ENCODE assay signal across 8 mouse cellular contexts in genomic region chr12:27338721-27339170, GRCm38 (mm10). TPM values are rescaled to one million over a fixed set of nuclear protein-coding genes. Genes with fewer than 3 reads are reported as not detected.
DNase-seq lines count a peak whose midpoint lies in the region; ATAC-seq and TF ChIP-seq lines count a peak whose summit lies in the region.

No protein-coding gene starts in this region.

- peak; percentile 15 for DNase-seq in adrenal gland, postnatal 25 days
- no peak for DNase-seq in adrenal gland, adult 2 months
- no peak for DNase-seq in ES-E14 (ENCODE audit: low read depth, low spot score)
- no peak for DNase-seq in spleen, postnatal 10 days (ENCODE audit: low spot score in 2 of 2)

- no peaks in the 10 kb centered on the region for H3K9me3 ChIP-seq in ES-E14 (ENCODE audit: control insufficient read depth, insufficient read depth, low read depth, low read length)
- no peaks in the 10 kb centered on the region for H3K9me3 ChIP-seq in forebrain, embryonic 16.5 days (ENCODE audit: control insufficient read depth, low read length)
- H3K9me3 ChIP-seq in kidney, embryonic 15.5 days (replicated peaks) = no peaks in the 10 kb centered on the region
- no peaks in the 10 kb centered on the region for H3K9me3 ChIP-seq in limb, embryonic 15.5 days
- H3K9me3 ChIP-seq in neural tube, embryonic 14.5 days (ENCODE audit: control insufficient read depth, low read length) = no peaks in the 10 kb centered on the region

- H3K9ac ChIP-seq in ES-E14 (ENCODE audit: insufficient read depth, low read depth, low read length, poor library complexity, severe bottlenecking) = peak overlapping the region; percentile 78
- H3K9ac ChIP-seq in forebrain, embryonic 16.5 days (replicated peaks; ENCODE audit: low read depth, low read length) = peak overlapping the region; percentile 89
- H3K9ac ChIP-seq in kidney, embryonic 15.5 days = peak overlapping the region; percentile 79
- peak overlapping the region; percentile 65 for H3K9ac ChIP-seq in limb, embryonic 15.5 days
- H3K9ac ChIP-seq in neural tube, embryonic 14.5 days (replicated peaks; ENCODE audit: low read depth, low read length) = peak overlapping the region; percentile 97

- H3K27me3 ChIP-seq in forebrain, embryonic 16.5 days (replicated peaks; ENCODE audit: control insufficient read depth, insufficient read depth, low read length) = no peaks in the 10 kb centered on the region
- no peaks in the 10 kb centered on the region for H3K27me3 ChIP-seq in kidney, embryonic 15.5 days
- no peaks in the 10 kb centered on the region for H3K27me3 ChIP-seq in limb, embryonic 15.5 days
- H3K27me3 ChIP-seq in neural tube, embryonic 14.5 days (ENCODE audit: control insufficient read depth, insufficient read depth, low read length) = no peaks in the 10 kb centered on the region

- no peak overlapping the region for H3K27ac ChIP-seq in ES-E14 (ENCODE audit: insufficient read depth, low read depth, low read length, poor library complexity, severe bottlenecking)
- H3K27ac ChIP-seq in forebrain, embryonic 16.5 days (ENCODE audit: low read length) = peak overlapping the region; percentile 98
- H3K27ac ChIP-seq in kidney, embryonic 15.5 days = peak overlapping the region; percentile 86
- peak overlapping the region; percentile 87 for H3K27ac ChIP-seq in limb, embryonic 15.5 days
- peak overlapping the region; percentile 93 for H3K27ac ChIP-seq in neural tube, embryonic 14.5 days (ENCODE audit: low read depth, low read length)

- peak overlapping the region; percentile 96 for H3K4me2 ChIP-seq in forebrain, embryonic 16.5 days (ENCODE audit: low read length)
- H3K4me2 ChIP-seq in kidney, embryonic 15.5 days = peak overlapping the region; percentile 86
- peak overlapping the region; percentile 84 for H3K4me2 ChIP-seq in limb, embryonic 15.5 days
- H3K4me2 ChIP-seq in neural tube, embryonic 14.5 days (ENCODE audit: low read depth, low read length) = peak overlapping the region; percentile 49

- H3K4me1 ChIP-seq in ES-E14 (ENCODE audit: control insufficient read depth in 2 of 2, insufficient read depth in 2 of 2, low read length in 2 of 2, poor library complexity in 1 of 2) = peaks cover 2 to 7% of the 10 kb centered on the region in 2 experiments; a peak in 3 of 4 replicates
- peaks cover 16% of the 10 kb centered on the region for H3K4me1 ChIP-seq in forebrain, embryonic 16.5 days (replicated peaks; ENCODE audit: control insufficient read depth, insufficient read depth, low read length)
- peaks cover 9% of the 10 kb centered on the region; the same call in 1 of the 2 replicates for H3K4me1 ChIP-seq in kidney, embryonic 15.5 days
- 0 out of 2 replicates have a peak, but pooled peaks cover 3% of the 10 kb centered on the region for H3K4me1 ChIP-seq in limb, embryonic 15.5 days
- peaks cover 25% of the 10 kb centered on the region for H3K4me1 ChIP-seq in neural tube, embryonic 14.5 days (ENCODE audit: control insufficient read depth, insufficient read depth, low read length)

- ATAC-seq in forebrain, embryonic 16.5 days = no peak
- no peak for ATAC-seq in kidney, embryonic 15.5 days (replicated peaks; ENCODE audit: low FRiP score)
- no peak for ATAC-seq in limb, embryonic 15.5 days (ENCODE audit: insufficient number of reproducible peaks, low FRiP score, low TSS enrichment, low read depth)
- no peak for ATAC-seq in neural tube, embryonic 14.5 days (ENCODE audit: low read depth)

- in situ Hi-C loops in ES-E14 (cut with MboI; ENCODE audit: low sequenced_read_pairs in 2 of 2, unreplicated experiment in 2 of 2) = no loop called here

- peak overlapping the region; percentile 68 to 79 for H3K4me3 ChIP-seq in ES-E14 (ENCODE audit: insufficient read depth in 1 of 2, low read depth in 1 of 2, low read length in 2 of 2, poor library complexity in 1 of 2, severe bottlenecking in 1 of 2)
- H3K4me3 ChIP-seq in forebrain, embryonic 16.5 days (replicated peaks; ENCODE audit: low read length) = peak overlapping the region; percentile 97
- peak overlapping the region; percentile 69 for H3K4me3 ChIP-seq in kidney, embryonic 15.5 days (replicated peaks)
- peak overlapping the region; percentile 63 for H3K4me3 ChIP-seq in limb, embryonic 15.5 days
- peak overlapping the region; percentile 75 for H3K4me3 ChIP-seq in neural tube, embryonic 14.5 days (ENCODE audit: low read depth, low read length)

- no peaks in the 10 kb centered on the region for H3K36me3 ChIP-seq in ES-E14 (ENCODE audit: control insufficient read depth, insufficient read depth, low read length, poor library complexity, severe bottlenecking)
- H3K36me3 ChIP-seq in forebrain, embryonic 16.5 days (ENCODE audit: control insufficient read depth, insufficient read depth) = peaks cover 4% of the 10 kb centered on the region
- H3K36me3 ChIP-seq in kidney, embryonic 15.5 days = peaks cover 3% of the 10 kb centered on the region; the same call in 1 of the 2 replicates
- 0 out of 2 replicates have a peak, but pooled peaks cover 2% of the 10 kb centered on the region for H3K36me3 ChIP-seq in limb, embryonic 15.5 days
- no peaks in the 10 kb centered on the region for H3K36me3 ChIP-seq in neural tube, embryonic 14.5 days (ENCODE audit: control insufficient read depth, insufficient read depth, low read length)

- 0% methylated on average over 40 of the region's 40 CpGs for WGBS in forebrain, embryonic 16.5 days
- WGBS in kidney, embryonic 15.5 days = under 1% methylated on average over 40 of the region's 40 CpGs
- WGBS in limb, embryonic 15.5 days = under 1% methylated on average over 40 of the region's 40 CpGs
- WGBS in neural tube, embryonic 14.5 days = under 1% methylated on average over 39 of the region's 40 CpGs

TF ChIP-seq in ES-E14, 5 proteins besides CTCF, POLR2A, EP300 and RAD21:
- no peak for TF ChIP-seq MAFK (IDR thresholded peaks at IDR 0.05; ENCODE audit: insufficient read depth, low read depth, low read length)
- TF ChIP-seq ZNF384 (IDR thresholded peaks at IDR 0.05; ENCODE audit: low read depth, low read length) = no peak
- TF ChIP-seq HCFC1 (IDR thresholded peaks at IDR 0.05; ENCODE audit: borderline replicate concordance, insufficient read depth, low read length) = no peak
- no peak for TF ChIP-seq ZC3H11A (IDR thresholded peaks at IDR 0.05; ENCODE audit: borderline replicate concordance, low read depth, low read length)
- no peak for TF ChIP-seq CHD2 (IDR thresholded peaks at IDR 0.05; ENCODE audit: low read depth, low read length)

RNA-seq across cellular contexts. Expression of gene Sox11, which starts 3.6 kb away (rescaled TPM):
- 0.30 and 0.33 TPM in 2 replicates for total RNA-seq in adrenal gland, postnatal 25 days (2021)
- under 1 TPM in 1 of 2 experiments, not detected in 1; 0.10 TPM for total RNA-seq in adrenal gland, adult 2 months (2021)
- 0.10 and 0.16 TPM in 2 replicates for polyA plus RNA-seq in adrenal gland, adult 2 months (2012; rRNA removed)
- 10.1 and 11.2 TPM in 2 replicates for total RNA-seq in ES-E14 (2012; rRNA removed)
- 949 and 1,162 TPM in 2 replicates for polyA plus RNA-seq in forebrain, embryonic 16.5 days (2015; fragmentation: Nextera tagmentation; extraction: Ambion mirVana)
- 71.1 and 77.9 TPM in 2 replicates for polyA plus RNA-seq in kidney, embryonic 15.5 days (2015; fragmentation: Nextera tagmentation; extraction: Ambion mirVana)
- polyA plus RNA-seq in limb, embryonic 15.5 days (2015; fragmentation: Nextera tagmentation; extraction: Ambion mirVana) = 59.0 and 68.9 TPM in 2 replicates
- polyA plus RNA-seq in neural tube, embryonic 14.5 days (2014; fragmentation: Nextera tagmentation; extraction: Ambion mirVana) = 323 and 410 TPM in 2 replicates

Comparison
In these comparisons a context has a peak if more than half of its experiments do, and no peak if none do; other contexts are left out.
1. RNA of gene Sox11, which starts 3.6 kb away (polyA plus RNA-seq): 949 to 1,162 TPM in forebrain, embryonic 16.5 days, 323 to 410 TPM in neural tube, embryonic 14.5 days, 71.1 to 77.9 TPM in kidney, embryonic 15.5 days and 59.0 to 68.9 TPM in limb, embryonic 15.5 days; 0.10 to 0.16 TPM in adrenal gland, adult 2 months; every median in the first group is over 10 times any median in the second.
2. Peak in every context shown above with its lines, with median percentiles within 50 percentile points of each other: H3K4me3 ChIP-seq, H3K9ac ChIP-seq and H3K4me2 ChIP-seq.